Mouse (Mus musculus) C2C12 (cell line): Measurements from ENCODE around the gene Zfp335. TPM values are rescaled to one million over a fixed set of nuclear protein-coding genes. Genes with fewer than 3 reads are reported as not detected.

Experiments
- H3K27me3 ChIP-seq: one replicate; pipeline ENCODE4 v1.6.1; 2011; ENCODE audit not compliant: control insufficient read depth, insufficient read depth, insufficient read length
- H3K36me3 ChIP-seq: one replicate; pipeline ENCODE4 v1.6.1; 2011; ENCODE audit not compliant: control insufficient read depth, insufficient read depth
- H3K4me3 ChIP-seq: one replicate; pipeline ENCODE4 v1.5.1; 2011; ENCODE audit warnings: mild to moderate bottlenecking, control low read depth; ENCODE audit not compliant: poor library complexity, insufficient read depth, severe bottlenecking
- H3K79me2 ChIP-seq: one replicate; pipeline ENCODE4 v1.6.1; 2011; ENCODE audit not compliant: control insufficient read depth, insufficient read depth
- H3K79me3 ChIP-seq: one replicate; pipeline ENCODE4 v1.6.1; 2011; ENCODE audit warnings: low read depth, control low read depth
- H3ac ChIP-seq: one replicate; pipeline ENCODE3; 2011; ENCODE audit warnings: low read depth; ENCODE audit not compliant: control insufficient read depth, insufficient read length
- CEBPB ChIP-seq: IDR thresholded peaks from one replicate; pipeline ENCODE4 v1.6.1; 2011; ENCODE audit warnings: low read depth, mild to moderate bottlenecking, control low read depth, moderate library complexity
- CTCF ChIP-seq: IDR thresholded peaks from one replicate; pipeline ENCODE4 v1.5.1; 2011; ENCODE audit not compliant: control insufficient read depth, insufficient read depth, insufficient read length
- FOSL1 ChIP-seq: IDR thresholded peaks from one replicate; pipeline ENCODE4 v1.8.0; 2011; ENCODE audit warnings: mild to moderate bottlenecking, low read length; ENCODE audit not compliant: poor library complexity, insufficient read depth, severe bottlenecking
- MAX ChIP-seq: IDR thresholded peaks from one replicate; pipeline ENCODE4 v1.6.1; 2011; ENCODE audit warnings: mild to moderate bottlenecking, control low read depth
- MYOD1 ChIP-seq: IDR thresholded peaks from one replicate; pipeline ENCODE4 v1.6.1; 2011; ENCODE audit warnings: low read depth; ENCODE audit not compliant: control insufficient read depth, insufficient read length
- MYOG ChIP-seq: IDR thresholded peaks from one replicate; pipeline ENCODE4 v1.6.1; 2011; ENCODE audit not compliant: control insufficient read depth, insufficient read length; ENCODE audit errors: extremely low read depth
- USF1 ChIP-seq: IDR thresholded peaks from one replicate; pipeline ENCODE4 v1.6.1; 2011; ENCODE audit warnings: low read depth, mild to moderate bottlenecking, control low read depth, moderate library complexity
- polyA plus RNA-seq: library from polyadenylated mRNA; unstranded; fragments of >200 nt; fragmentation: generic; extraction: Trizol; gene quantifications from one replicate; pipeline ENCODE4 v1.2.1, GENCODE M21; 2012; ENCODE audit warnings: missing spikeins

Zfp335 gene
- polyA plus RNA-seq, 1 experiment, result 11.7 TPM

DNA sequence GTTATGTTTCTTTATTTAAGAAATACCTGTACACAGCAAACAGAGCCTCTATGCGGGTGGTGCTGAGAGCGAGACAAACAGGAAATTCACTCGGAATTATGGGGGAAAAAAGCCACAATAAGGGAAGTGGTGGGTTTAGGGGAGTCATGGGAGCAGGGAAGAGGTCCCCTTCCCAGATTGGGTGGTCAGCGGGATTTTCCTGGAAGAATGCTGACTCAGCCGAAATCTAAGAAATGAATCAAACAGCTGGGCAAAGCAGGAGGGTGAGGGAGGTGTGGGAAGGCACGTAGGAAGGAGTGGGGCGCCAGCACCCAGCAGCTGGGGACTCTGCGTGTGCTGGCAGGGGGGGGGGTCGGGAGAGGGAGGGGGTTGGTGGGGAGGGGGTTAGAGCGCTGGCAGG, 22.0 kb upstream of the Zfp335 start:
- no peaks in the 10 kb centered on the region for H3K27me3 ChIP-seq
- H3K79me3 ChIP-seq, result no peaks in the 10 kb centered on the region
- H3K79me2 ChIP-seq, result no peaks in the 10 kb centered on the region
- TF ChIP-seq USF1, result no peak
- TF ChIP-seq MYOD1, result no peak
- TF ChIP-seq MAX, result no peak
- no peak for TF ChIP-seq CTCF
- no peak for TF ChIP-seq CEBPB
- no peak for TF ChIP-seq MYOG
- no peak for TF ChIP-seq FOSL1
- H3K4me3 ChIP-seq, result no peak overlapping the region
- H3ac ChIP-seq, result no peak overlapping the region
- H3K36me3 ChIP-seq, result no peaks in the 10 kb centered on the region

GRCm38 (mm10) chr2:164930706-164931581, 19.4 kb upstream of the Zfp335 start:
- Histone ChIP-seq H3K4me3 (no peak overlapping the region), H3K27me3 (no peaks in the 10 kb centered on the region), H3K79me3 (no peaks in the 10 kb centered on the region), H3K36me3 (no peaks in the 10 kb centered on the region), H3ac (no peak overlapping the region), H3K79me2 (no peaks in the 10 kb centered on the region)
- TF ChIP-seq CEBPB (no peak), USF1 (no peak)

- no peaks in the 10 kb centered on the region for H3K27me3 ChIP-seq
- TF ChIP-seq MYOD1, result no peak
- TF ChIP-seq CTCF, result peak; percentile 72
- no peaks in the 10 kb centered on the region for H3K79me3 ChIP-seq
- H3ac ChIP-seq, result no peak overlapping the region
- H3K36me3 ChIP-seq, result no peaks in the 10 kb centered on the region
- no peaks in the 10 kb centered on the region for H3K79me2 ChIP-seq
- H3K4me3 ChIP-seq, result no peak overlapping the region
These were observed 12.7 kb upstream of the Zfp335 start for GRCm38 (mm10) chr2:164924100-164924857.

GRCm38 (mm10) chr2:164923291-164923690, 11.7 kb upstream of the Zfp335 start:
- Histone ChIP-seq H3K4me3 (no peak overlapping the region), H3ac (no peak overlapping the region), H3K27me3 (no peaks in the 10 kb centered on the region), H3K79me2 (no peaks in the 10 kb centered on the region), H3K36me3 (peaks cover 5% of the 10 kb centered on the region), H3K79me3 (no peaks in the 10 kb centered on the region)
- TF ChIP-seq MYOD1 (no peak), MAX (no peak), CTCF (no peak), CEBPB (no peak), USF1 (no peak), FOSL1 (no peak), MYOG (no peak)

DNA sequence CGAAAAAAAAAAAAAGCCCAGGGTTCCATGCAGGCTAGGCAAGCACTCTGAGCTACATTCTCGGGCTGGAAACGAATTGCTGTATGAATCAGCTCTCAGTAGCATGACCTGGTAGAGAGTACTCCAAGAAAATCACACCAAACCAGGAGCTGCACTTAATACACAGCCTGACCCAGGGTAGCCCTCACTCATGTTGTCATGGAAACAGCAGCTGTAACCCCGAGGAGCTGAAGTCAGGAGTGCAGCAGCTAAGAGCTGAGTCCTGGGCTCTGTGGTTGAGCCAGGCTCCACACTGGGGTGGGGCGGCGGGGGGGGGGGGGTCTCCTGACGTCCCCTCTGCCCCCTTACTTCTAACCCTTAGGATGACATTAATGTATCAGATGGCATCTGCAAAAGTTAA, 10.4 kb upstream of the Zfp335 start:
- Histone ChIP-seq H3ac (no peak overlapping the region), H3K27me3 (no peaks in the 10 kb centered on the region), H3K79me3 (no peaks in the 10 kb centered on the region), H3K36me3 (peaks cover 5% of the 10 kb centered on the region), H3K4me3 (no peak overlapping the region), H3K79me2 (no peaks in the 10 kb centered on the region)
- TF ChIP-seq CEBPB (no peak), USF1 (no peak), CTCF (no peak), MAX (no peak), MYOD1 (no peak), MYOG (no peak), FOSL1 (no peak)

DNA sequence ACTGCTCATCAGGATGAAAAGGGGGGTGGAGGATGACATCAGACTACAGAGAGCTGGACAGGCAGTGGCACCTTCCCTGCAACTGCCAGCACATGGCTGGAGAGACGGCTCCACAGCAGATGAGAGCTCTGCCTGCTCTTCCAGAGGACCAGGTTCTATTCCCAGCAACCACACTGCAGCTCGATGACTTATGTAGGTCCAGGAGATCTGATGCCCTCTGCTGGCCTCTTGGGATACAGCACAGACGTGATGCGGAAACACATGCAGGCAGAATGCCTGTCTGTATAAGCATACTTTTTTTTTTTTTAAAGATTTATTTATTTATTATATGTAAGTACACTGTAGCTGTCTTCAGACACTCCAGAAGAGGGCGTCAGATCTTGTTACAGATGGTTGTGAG, 6.8 kb upstream of the Zfp335 start:
- Histone ChIP-seq H3K79me2 (peaks cover 9% of the 10 kb centered on the region), H3K27me3 (no peaks in the 10 kb centered on the region)
- no peak for TF ChIP-seq FOSL1

More for the DNA sequence above, 6.8 kb upstream of the Zfp335 start:
- H3ac ChIP-seq, result no peak overlapping the region
- H3K79me3 ChIP-seq, result no peaks in the 10 kb centered on the region
- H3K36me3 ChIP-seq, result peaks cover 5% of the 10 kb centered on the region
- H3K4me3 ChIP-seq, result no peak overlapping the region
